Mouse (Mus musculus): ENCODE results near the gene Tmem219.
"Not testable (repeated sequence)": the region's sequence is repeated elsewhere in the genome, so short reads cannot be mapped to it uniquely, and the experiment has no call there.

Tmem219 gene

DNA sequence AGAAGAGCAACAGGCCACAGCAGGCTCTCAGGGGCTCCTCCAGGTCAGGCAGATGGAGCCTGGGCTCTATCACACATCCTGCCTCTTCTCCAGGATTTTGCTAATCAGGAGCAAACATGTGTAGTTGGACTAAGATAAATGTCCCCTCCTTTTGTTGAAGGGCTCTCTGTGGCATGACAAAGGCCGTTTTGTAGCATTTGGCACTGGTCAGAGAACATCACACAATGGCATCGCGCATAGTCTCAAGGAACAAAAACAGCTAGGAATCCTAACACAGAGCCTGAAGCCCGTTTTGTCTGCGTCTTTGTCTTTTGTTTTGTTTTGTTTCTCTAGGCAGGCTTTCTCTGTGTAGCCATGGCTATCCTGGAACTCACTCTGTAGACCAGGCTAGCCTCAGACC is 1.3 kb upstream of the Tmem219 start:
- CTCF ChIA-PET, result no interaction called here

DNA sequence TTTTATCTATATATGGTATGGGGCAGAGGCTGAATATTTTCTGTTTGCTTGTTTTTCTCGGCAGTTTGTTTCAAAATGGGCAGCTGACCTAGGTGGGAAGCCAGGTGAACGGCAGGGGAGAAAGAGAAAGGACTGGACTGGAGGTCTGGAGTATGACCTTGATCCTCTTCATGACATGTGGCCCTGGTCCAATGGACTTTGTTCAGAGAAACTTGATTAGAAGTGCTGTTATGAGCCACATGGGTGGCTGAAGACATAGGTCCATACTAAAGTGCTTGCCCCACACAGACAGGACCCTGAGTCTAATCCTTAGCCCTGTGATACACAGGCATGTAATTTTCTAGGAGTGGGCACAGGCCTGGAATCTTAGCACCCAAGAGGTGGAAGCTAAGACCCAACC is 1.2 kb downstream of the Tmem219 start:
- CTCF ChIA-PET, result no interaction called here

DNA sequence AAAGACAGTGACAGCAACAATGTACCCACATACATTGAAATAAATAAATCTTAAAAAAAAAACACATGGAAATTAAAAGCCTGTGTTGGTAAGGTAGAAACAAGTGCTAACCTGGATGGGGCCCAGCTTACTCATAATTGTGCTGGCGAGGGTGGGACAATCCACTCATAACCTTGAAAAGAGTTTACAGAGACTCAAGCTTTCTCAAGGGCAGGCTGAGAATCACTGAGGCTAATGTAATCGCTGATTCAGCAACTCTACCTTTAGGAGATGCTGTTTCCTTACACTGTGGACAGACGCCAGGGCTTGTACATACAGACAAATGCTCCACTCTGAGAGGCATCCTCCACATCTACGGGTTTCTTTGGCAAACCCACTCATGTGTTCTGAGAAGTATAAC is 2.7 kb downstream of the Tmem219 start:
- CTCF ChIA-PET, result no interaction called here

DNA sequence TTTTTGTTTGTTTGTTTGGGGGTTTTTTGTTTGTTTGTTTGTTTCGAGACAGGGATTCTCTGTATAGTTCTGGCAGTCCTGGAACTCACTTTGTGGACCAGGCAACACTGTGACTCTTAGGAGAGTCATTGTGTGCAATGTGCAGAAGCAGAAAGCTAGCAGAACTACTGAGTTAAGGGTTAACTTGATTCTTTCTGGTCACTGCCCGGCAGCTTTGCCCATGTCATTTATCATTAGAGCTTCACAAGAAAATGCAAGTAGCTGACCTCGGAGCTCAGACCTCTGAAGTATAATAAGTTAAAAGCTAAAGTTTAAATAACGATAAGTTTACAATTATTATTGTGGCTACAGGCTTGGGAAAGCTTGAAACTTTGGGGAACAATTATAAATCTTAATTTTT is 4.4 kb downstream of the Tmem219 start:
- CTCF ChIA-PET, result interaction anchor here (0.7 kb wide), 1 partner anchor 545 kb away, joined by 13 read pairs; no protein-coding TSS in a partner anchor

DNA sequence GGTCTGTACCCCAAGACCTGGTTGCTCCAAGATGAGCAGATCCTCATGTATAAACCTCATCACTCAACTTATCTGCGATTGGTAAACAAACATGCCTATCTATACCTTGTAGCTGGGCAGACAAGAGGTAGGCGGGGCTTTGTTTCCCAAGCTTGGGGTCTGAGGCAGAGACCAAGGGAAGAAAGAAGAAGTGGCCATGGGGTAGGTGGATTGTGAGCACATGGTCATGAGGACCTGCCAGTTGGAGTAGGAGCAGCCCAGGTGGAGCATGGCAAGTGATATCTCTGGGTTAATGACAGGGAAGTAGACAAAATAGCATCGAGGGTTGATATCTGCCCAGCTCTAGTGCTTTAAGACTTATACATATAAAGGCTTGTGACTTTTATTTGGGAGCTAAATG is 7.9 kb downstream of the Tmem219 start:
- CTCF ChIA-PET, result no interaction called here

DNA sequence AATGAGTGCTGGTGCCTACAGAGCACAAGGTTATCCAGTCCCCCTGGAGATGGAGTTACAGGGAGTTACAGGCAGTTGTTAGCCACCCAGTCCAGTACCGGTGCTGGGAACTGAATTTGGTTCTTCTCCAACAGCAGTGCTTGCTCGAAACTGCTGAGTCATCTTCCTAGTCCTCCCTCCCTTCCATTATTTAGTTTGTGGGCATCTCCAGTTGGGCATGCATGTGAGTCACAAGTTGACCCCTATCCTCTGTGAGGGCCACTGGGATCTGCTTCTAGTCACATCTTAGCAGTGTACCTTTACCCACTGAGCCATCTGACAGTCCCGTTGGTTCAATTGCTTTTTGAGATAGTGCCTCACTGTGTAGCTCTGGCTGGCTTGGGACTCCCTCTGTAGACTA is 17.1 kb downstream of the Tmem219 start:
- CTCF ChIA-PET, result no interaction called here

DNA sequence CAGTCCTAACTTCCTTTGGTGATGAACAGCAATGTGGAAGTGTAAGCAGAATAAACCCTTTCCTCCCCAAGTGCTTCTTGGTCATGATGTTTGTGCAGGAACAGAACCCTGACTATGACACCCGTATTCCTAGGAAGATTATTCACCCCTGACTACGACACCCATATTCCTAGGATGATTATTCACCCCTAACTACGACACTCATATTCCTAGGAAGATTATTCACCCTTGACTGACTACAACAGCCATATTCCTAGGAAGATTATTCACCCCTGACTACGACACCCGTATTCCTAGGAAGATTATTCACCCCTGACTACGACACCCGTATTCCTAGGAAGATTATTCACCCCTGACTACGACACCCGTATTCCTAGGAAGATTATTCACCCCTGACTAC is 22.9 kb downstream of the Tmem219 start:
- CTCF ChIA-PET, result not testable (repeated sequence)

DNA sequence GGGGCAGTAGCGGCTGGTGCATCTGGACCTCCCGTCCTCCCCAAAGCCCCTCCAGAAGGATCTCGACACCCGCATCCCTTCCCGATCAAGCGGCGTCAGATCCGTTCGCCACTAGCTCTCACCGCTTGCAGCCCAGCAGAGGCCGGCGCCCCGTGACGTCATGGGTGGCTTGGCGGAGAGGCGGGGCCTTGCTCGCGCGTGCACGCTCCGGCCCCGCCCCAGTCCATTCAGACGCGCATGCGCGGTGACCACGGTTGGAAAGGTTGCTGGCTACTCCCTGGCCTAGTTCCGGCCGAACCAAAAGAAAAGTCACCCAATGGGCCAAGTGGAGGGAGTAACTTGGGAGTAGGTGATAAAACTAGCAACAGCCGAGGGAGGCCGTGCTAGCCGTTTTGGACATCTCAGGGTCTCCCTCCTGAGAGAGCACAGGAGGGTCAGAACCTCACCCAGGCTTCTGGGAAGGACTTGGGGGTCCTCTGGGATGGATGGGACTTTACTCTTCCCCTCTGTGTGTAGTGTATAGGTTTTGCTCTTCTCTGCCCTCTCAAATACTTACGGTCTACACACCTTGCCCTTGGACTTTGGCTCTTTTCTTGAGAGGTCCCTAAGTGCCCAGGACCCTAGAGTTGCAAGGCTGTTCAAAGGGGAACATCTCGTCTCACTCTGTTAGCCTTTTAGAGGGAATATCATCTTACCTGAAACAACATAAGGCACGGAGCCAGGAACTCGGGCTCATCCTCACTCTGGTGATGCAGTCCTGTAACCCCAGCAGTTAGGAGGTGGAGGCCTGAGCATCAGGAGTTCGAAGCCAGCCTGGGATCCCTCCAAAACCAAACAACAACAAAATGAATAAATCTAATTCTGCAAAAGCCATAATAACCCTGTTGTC is 24.4 kb downstream of the Tmem219 start:
- CTCF ChIA-PET, result no interaction called here

DNA sequence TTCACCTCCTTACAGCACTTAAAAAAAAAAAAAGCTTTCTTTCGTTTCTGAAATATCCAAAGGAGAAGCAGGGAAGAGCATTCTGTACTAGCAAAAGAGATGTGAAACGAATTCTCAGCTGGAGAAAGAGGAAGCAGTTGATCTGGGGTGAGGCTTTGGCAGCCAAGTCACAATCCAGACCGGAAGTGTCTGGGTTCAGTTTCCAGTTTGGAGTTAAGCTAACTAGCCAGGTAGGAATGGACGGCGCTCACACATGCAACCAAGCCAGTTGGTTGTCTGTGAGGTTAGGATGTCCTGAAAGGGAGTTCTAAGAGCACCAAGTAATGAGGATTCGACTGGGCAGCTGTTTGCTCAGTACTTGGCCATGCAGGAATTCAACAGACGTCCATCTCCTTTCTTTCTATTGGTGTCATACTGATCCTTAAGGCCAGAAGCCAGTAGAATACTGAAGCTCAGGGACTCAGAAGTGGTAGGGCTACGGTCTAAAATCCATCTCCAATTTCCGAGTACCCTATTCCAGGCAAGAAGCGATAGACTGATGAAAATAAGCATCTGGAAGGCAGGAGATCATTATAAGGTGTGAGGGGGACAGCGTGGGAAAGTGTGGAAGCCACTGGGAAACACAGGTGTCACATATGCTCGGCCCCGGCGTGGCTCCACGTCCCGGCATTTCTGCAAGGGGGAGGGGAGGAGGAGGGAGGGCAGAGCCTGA is 25.2 kb downstream of the Tmem219 start:
- CTCF ChIA-PET, result no interaction called here

DNA sequence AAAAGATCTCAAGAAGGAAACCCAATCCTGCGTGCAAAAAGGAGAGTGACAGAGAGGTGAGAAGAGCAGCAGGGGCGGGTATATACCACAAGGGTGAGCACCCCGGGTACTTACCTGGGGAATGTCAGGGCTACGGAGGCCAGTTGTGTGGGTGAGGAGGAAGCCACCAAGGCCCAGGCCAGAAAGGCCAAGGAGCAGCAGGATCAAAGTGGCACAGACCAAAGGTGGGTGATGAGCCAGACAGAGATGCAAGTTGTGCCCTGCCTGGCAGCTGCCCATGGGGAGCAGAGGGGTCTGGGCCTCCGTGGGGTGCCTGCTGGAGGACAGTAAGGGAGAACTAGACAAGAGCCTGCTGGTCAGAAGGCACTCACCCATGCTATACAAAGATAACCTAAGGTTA is 25.8 kb downstream of the Tmem219 start:
- CTCF ChIA-PET, result no interaction called here

DNA sequence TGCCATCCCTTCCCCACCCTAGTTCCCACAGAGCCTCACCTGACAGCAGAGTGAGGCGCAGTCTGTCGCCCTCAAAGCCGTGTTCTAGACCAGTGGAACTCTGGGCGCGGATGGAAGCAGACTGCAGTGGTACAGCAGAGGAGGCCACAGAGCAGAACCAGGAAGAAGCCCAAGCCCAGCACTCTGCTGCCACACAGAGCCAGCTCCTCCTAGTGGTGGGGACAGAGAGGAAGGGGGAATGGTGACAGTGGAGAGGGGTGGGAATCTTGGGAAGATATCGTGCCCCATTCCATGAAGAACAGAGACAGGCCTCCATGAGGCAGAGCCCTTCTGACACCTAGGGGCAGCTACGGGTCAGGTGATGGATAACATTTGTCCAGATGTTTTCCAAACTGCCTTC is 33.9 kb downstream of the Tmem219 start:
- CTCF ChIA-PET, result no interaction called here

DNA sequence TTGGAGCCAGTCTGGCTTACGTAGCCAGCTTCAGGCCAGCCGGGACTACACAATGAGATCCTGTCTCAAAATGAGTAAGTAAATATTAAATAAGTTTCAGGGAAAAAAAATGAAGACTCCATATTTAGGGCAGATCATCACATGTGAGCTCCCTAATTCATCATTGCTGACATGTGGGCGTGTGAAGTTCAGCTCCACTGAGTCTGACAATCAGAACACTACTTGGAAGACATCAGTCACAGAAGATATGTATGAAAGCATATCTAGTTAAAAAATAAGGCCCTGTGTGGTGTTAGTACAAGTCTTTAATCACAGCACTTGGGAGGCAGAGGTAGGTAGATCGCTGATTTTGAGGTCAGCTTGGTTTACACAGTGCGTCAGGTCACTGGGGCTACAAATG is 35.4 kb downstream of the Tmem219 start:
- CTCF ChIA-PET, result no interaction called here

DNA sequence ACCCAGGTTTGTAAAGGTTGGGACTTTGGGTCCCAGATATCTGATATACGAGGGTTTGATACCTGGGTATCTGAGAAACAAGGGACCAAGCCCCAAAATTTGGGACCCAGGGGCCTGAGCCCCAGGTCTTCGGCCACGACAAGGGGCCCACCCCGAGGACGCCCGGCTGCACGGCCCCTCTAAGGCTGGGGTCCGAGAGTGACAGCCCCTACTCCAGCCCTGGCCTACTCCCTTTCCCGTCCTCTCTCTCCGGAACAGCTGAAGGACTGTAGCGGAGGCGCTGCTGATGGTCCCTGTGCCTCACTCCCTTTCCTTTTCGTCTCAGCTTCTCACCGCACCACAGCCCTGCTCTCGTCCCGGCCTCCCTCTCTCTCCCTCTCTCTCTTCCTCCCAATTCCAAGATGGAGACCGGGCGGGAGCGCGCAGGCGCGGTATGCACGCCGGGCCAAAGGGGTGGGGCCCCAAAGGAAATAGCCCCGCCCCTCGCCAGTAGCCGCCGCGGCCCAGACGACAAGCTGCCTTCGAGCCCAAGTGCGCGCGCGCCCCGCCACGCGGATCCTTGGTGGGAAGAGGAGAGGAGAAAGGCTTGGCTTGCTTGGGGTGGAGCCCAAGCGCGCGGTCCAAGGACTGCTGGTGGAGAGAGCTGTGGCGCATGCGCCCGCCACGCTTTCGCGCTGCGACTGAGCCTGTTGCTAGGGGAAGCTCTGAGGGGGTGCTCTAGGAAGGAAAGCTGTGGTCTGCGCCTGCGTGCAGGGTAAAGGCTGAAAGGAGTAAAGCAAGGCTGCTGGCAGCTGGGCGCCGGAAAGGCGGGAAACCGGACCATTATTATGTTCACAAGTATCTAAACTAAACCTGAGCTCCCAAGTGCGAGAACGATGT is 38.2 kb downstream of the Tmem219 start, which contains the start of gene Taok2:
TSS of gene Taok2 (minus strand) at position 418 of the 879 bp plus-strand sequence.
- CTCF ChIA-PET, result interaction anchor here (0.6 to 1.2 kb wide), 3 partner anchors 21 to 193 kb away, joined by 3 to 4 read pairs (median 3); partner anchors contain the start of genes Hirip3 and Ino80e

DNA sequence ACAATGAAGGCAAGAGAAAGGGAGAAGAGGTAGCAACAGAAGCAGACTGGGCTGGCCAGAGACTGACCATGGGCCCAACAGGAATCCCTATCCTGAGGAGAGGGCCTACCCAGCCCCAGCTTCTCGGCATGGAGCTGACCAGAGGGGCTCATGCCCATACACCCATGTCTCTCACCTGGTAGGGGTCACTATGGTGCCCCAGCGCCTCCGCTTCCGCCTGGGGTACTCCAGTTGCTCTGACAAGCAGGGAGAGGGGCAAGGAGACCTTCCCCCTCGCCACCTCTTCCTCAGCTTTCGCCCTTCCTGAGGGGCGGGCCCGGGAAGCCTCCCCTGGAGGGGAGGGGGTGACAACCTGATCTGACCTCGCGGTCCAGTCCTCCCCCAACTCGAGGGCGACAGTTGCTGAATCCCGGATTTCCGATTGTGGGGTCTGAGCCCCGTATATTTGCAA is 39.0 kb downstream of the Tmem219 start:
- CTCF ChIA-PET, result interaction anchor here (0.6 kb wide), 1 partner anchor 20 kb away, joined by 3 read pairs; no protein-coding TSS in a partner anchor

DNA sequence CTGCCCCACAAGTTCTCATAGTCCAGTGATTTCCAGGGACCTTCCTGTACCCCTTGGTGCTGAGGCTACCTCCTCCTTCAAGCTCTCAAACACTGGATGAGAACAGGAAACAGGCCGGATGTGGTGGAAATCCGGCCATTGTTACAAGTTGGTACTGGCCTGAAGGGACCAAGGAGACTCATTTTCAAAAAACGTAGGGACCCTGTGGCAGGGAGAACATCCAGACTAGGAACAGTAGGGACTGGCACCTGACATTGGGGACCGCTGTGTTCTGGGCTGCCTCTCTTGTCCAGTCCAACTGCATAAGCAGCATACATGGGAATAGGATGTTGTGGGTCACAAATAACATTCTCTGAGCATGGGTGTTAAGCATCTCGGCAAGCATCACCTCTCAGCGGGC is 41.7 kb downstream of the Tmem219 start:
- CTCF ChIA-PET, result no interaction called here

DNA sequence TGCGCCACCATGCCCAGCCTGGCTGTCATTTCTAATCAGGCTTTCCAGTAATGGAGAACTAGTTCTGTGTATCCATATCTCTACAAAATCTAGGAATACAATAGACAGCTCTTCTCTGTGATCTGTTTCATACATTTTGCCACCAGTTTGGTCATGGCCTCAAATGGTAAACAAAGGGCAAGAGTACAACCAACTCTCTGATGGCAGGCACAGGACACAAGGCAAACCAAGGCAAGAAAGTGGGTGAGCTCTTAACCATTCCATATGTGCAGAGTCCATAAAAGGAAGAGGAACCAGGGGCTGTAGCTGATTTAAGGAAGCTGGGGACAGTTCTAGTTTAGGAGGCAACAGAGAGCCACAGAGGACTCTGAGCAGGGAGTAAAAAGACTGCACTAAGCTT is 45.5 kb downstream of the Tmem219 start:
- CTCF ChIA-PET, result no interaction called here

DNA sequence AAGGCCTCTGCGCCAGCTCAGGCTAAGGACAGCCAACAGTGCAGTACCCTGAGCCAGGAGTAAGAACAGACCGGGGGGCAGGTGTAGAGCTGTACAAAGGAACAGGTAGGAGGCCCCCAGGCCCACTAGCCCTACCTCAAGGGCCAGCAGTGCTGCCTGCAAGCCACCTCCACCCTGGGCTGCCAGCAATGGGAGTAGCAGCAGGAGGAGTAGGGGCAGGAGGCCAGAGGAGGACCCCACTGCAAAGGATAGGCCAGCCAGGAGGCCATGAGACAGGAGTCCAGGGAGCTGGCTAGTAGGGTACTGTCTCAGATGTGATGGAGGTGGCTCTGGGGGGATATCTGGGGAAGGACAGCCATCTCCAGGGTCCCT is 52.2 kb downstream of the Tmem219 start:
- CTCF ChIA-PET, result no interaction called here

DNA sequence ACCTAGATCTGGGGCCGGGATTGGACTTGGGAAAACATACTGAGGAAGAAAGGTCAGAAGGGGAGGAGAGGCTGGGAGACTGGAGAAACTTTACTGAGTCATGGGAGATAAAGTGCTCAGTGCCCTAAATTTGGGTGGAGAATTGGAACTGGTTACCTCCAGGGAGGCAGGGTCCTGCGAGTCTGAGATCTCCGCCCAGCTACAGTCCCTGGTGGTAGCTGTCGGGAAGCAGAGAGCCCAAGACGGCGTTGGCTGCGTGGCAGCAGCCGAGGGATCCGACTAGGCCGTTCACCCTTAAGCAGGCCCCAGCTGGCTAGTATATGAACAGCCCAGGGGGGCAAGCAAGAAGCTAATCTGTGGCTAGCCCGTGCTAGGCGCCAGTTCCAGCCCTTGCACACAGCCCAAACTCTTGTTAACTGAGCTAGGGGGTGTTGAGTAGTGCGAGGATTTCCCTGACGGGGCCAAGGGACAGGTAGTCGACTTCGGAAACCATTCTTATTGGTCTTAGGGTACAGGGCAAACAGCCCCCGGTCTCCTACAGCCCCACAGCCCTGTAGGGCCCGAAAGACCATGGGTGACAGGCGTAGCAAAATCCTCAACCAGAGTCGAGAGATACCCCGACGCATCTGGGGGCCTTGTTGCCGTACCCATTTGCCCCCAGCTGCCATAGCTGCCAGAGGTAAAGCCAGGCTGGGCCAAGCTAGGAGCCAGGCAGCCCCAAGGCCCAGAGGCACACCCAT is 52.8 kb downstream of the Tmem219 start:
- CTCF ChIA-PET, result no interaction called here

DNA sequence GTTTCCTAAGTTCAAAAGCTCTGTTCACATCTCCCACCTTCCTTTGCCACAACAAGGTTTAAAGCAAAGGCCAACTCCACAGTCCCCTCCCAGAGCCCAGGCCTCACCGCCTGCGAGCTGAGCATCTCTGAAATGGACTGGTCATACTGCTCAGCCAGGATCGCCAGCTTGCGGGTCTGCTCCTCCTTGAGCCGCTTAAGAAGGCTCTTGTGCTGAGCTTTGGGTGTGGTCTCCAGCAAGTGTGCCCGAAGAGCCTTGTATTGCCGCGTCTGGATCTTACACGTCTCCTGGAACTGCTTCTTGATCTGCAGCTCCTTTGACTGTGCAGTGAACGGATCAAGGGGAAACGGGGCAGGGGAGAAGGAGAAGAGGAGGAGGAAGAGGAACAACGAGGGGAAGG is 54.7 kb downstream of the Tmem219 start:
- CTCF ChIA-PET, result no interaction called here

DNA sequence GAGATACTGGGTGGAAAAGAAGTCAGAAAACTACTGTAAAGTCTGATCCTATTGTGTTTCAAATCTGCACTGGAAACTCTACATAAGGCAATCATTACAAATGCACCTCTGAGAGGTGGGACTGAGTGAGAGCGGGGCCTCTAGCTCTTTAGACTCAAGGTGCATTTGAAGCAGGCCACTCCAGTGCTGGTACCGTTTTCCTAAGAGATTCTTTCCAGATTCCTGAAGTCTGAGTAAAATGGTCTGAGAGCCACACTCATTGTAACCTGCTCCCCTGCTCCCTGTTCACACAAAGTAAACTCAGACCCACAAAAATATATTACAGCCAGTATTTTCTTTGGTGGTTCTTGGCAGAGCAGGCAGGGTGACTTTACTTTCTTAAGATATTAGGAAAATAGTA is 55.2 kb downstream of the Tmem219 start:
- CTCF ChIA-PET, result no interaction called here

DNA sequence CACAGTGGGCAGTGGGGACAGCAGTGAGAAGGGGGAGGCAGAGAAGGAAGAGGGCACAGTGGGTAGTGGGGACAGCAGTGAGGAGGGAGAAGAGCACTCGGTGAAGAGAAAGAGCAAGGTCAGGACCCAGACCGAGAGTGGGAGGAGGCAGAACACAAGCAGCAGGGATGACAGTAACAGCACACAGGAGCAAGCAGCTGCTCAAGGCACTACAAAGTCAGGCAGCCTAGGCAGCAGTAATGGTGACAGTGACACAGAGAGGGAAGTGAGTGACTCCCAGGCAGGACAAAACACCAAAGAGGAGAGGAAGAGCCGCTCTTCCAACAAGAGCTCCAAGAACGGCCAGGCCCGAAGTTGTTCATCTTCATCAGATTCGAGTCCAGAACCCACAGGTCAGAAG is 58.9 kb downstream of the Tmem219 start:
- CTCF ChIA-PET, result interaction anchor here (1.1 kb wide), 1 partner anchor 20 kb away, joined by 3 read pairs; no protein-coding TSS in a partner anchor
